Mouse (Mus musculus) thymus, adult 2 months (tissue): Measurements from ENCODE around the gene 9130023H24Rik. TPM values are rescaled to one million over a fixed set of nuclear protein-coding genes. Genes with fewer than 3 reads are reported as not detected.

Experiments used
- DNase-seq: peaks from one replicate; pipeline ENCODE4 v3.0.0; 2021
- H3K27ac ChIP-seq: fragments of 200-500 bp; 2 replicates; pipeline ENCODE4 v1.5.1; 2012; ENCODE audit warnings: low read length, control low read depth; ENCODE audit not compliant: control insufficient read depth, insufficient read depth
- H3K27me3 ChIP-seq: fragments of 200-500 bp; 2 replicates; pipeline ENCODE4 v1.6.1; 2012; ENCODE audit warnings: mild to moderate bottlenecking, low read length, moderate library complexity, mixed read lengths; ENCODE audit not compliant: control insufficient read depth, insufficient read depth
- H3K36me3 ChIP-seq: fragments of 200-500 bp; 2 replicates; pipeline ENCODE4 v1.6.1; 2012; ENCODE audit warnings: mild to moderate bottlenecking, low read length, moderate library complexity; ENCODE audit not compliant: control insufficient read depth, insufficient read depth
- H3K4me1 ChIP-seq: fragments of 200-500 bp; replicated peaks from 2 replicates; pipeline ENCODE4 v1.6.1; 2012; ENCODE audit warnings: low read length; ENCODE audit not compliant: control insufficient read depth, insufficient read depth
- H3K4me3 ChIP-seq: fragments of 200-500 bp; 2 replicates; pipeline ENCODE4 v1.5.1; 2012; ENCODE audit warnings: mild to moderate bottlenecking, low read length, control low read depth, moderate library complexity; ENCODE audit not compliant: control insufficient read depth, insufficient read depth
- CTCF ChIP-seq: fragments of 200-500 bp; IDR thresholded peaks from 2 replicates; pipeline ENCODE4 v1.5.1; 2012; ENCODE audit warnings: mild to moderate bottlenecking, control low read depth, low read length, moderate library complexity, borderline replicate concordance; ENCODE audit not compliant: control insufficient read depth, poor library complexity, insufficient read depth; ENCODE audit errors: extremely low read depth
- POLR2A ChIP-seq: fragments of 200-500 bp; IDR thresholded peaks from 2 replicates; pipeline ENCODE4 v1.6.1; 2012; ENCODE audit warnings: mild to moderate bottlenecking, low read length, control low read depth, moderate library complexity; ENCODE audit not compliant: control insufficient read depth, poor library complexity, insufficient read depth; ENCODE audit errors: extremely low read depth
- WGBS: fragments of 180-500 bp; shearing (Covaris S2); methylation state at CpG from one replicate; pipeline ENCODE4 v1.1.7; 2018; 5-methylcytosine and 5-hydroxymethylcytosine counted together
- polyA plus RNA-seq: library from polyadenylated mRNA; depleted of rRNA; stranded (reverse); fragments of >200 nt; gene quantifications from 2 replicates; pipeline ENCODE4 v1.2.3, GENCODE M21; 2012

Gene 9130023H24Rik
- polyA plus RNA-seq, 1 experiment, result 2.4 TPM

DNA sequence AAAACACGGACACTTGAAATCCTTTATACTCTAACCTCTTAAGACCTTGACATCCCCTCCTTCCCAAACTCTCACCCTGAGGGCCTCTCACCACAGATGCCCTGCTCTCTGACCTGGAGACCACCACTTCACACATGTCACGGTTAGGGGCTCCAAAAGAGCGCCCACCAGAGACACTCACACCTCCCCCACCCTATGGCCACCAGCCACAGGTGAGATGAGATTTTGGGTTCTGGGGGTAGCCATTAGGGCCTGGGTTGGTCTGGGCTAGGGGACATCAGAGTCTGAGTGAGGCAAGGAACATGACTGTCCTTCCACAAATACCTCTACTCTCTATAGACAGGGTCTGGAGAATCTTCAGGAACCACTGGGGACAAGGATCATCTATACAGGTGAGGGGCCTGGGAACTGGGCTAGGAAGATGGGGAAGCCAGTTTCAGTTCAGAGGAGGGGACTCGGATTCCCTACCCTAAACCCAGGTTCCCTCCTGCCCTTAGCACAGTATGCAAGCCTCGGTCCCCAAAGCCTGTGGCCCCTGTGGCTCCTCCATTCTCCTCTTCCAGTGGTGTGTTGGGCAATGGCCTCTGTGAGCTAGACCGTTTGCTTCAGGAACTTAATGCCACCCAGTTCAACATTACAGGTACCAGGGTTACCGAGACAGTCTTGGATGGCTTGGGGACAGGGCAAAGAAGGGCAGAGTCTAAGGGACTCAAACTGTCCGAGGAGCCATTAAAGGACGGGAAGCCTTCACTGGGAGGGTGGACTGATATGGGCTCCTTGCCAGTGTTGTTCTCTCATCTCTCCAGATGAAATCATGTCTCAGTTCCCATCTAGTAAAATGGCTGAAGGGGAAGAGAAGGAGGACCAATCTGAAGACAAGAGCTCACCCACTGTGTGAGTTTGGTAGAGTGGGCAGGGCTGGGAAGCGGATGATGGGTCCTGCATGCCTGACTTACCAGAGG, 10.5 kb upstream of the 9130023H24Rik start:
- Histone ChIP-seq H3K4me3 (no peak overlapping the region), H3K4me1 (peaks cover 12% of the 10 kb centered on the region), H3K27ac (no peak overlapping the region), H3K27me3 (no peaks in the 10 kb centered on the region), H3K36me3 (peaks cover 14% of the 10 kb centered on the region)
- WGBS, result 93% methylated on average over 10 of the region's 10 CpGs
- no peak for TF ChIP-seq CTCF
- no peak for TF ChIP-seq POLR2A
- no peak for DNase-seq

DNA sequence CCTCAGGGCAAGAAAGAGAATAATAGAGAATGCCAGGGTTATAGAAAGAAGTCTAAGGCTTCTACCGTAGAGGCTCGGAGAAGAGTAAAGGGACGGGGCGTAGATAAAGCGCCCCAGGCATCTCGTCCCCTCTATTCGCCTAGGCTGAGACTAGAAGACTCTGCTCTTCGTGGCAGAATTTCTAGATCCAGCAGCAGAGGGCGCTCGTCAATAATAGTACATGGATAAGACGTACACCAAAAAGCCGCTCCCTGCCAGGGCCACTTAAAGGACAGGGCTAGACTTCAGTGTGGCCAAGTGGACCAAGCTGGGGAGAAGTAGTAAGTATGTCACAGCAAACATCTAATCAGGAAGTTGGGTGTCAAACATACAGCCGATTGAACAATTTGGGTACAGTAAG, 9.6 kb upstream of the 9130023H24Rik start:
- no peak for TF ChIP-seq POLR2A
- DNase-seq, result peak; percentile 78
- Histone ChIP-seq H3K36me3 (peaks cover 21% of the 10 kb centered on the region), H3K4me3 (no peak overlapping the region), H3K27ac (no peak overlapping the region), H3K4me1 (peaks cover 7% of the 10 kb centered on the region), H3K27me3 (no peaks in the 10 kb centered on the region)
- WGBS, result 21% methylated on average over 13 of the region's 13 CpGs

DNA sequence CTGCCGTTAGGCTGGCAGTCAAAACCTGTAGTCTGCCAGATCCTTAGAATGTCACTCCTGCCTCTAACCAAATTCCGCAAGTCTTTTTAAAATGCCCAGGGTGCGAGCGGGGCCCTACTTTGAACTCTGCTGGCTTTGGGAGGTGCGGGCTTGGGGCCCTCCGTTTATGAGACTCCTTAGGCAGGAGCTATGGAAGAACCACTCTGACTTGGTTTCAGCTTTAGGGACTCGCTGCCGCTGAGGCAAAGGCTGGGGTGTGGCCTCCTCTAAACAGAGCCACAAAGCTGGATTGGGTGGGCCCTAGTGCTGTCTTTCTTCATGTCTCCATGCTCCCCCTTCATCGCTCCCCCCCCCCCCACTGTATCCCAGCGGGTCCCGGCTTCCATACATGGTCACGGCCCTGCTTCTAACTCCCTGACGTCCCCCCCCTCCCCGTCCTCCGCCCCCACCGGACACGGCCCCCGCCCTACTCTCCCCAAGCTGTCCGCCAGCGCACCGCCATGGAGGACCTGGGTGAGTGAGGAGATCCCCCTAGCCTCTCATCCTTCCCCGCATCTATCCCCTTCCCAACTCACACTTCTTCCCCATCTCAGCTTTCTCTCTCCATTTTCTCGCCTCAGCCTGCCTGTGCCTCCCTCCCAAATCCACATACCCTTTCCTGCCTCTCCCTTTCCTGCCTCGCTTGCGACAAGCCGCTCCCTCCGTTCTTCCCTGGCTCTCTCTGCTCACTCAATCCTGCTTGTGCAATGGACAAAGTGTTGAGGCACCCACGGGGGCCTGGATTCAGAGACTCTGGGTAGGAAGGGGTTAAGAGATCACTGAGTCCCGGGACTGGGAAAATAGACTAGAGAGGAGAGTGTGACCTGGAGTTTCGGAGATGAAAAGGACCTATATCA, 8.9 kb upstream of the 9130023H24Rik start, which contains the start of gene Tgfb1i1:
Gene Tgfb1i1 (plus strand): TSS at position 317 of the 896 bp plus-strand sequence.
- H3K4me1 ChIP-seq, result no peaks in the 10 kb centered on the region
- WGBS, result 42% methylated on average over 29 of the region's 30 CpGs
- no peak for TF ChIP-seq POLR2A
- no peak for TF ChIP-seq CTCF
- no peak for DNase-seq
- peaks cover 21% of the 10 kb centered on the region for H3K36me3 ChIP-seq
- no peak within 1 kb of the TSS for H3K27ac ChIP-seq
- no peak within 1 kb of the TSS for H3K4me3 ChIP-seq
- H3K27me3 ChIP-seq, result no peaks in the 10 kb centered on the region

DNA sequence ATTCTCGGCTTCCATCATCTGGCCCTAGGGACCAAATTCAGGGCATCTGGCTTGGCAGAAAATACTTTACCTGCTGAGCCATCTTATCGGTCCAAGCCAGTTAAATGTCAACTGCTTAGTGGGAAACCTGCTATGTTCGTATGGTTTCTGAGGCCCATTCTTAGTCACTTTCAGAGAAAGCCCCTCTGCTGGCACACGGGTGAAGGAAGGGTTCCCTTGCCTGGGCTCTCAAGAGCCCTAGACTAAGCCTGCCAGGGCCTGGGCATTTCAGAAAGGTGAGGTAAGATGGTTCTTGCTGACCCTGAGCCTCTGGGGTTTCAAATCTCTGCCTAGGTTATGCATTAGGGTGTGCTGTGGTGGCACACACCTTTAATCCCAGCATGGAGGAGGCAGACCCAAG, 7.7 kb upstream of the 9130023H24Rik start:
- H3K27ac ChIP-seq, result no peak overlapping the region
- H3K27me3 ChIP-seq, result no peaks in the 10 kb centered on the region
- no peaks in the 10 kb centered on the region for H3K4me1 ChIP-seq
- no peak for DNase-seq
- TF ChIP-seq CTCF (no peak), POLR2A (no peak)
- peaks cover 30% of the 10 kb centered on the region for H3K36me3 ChIP-seq
- 97% methylated on average over 4 of the region's 4 CpGs for WGBS
- H3K4me3 ChIP-seq, result no peak overlapping the region

DNA sequence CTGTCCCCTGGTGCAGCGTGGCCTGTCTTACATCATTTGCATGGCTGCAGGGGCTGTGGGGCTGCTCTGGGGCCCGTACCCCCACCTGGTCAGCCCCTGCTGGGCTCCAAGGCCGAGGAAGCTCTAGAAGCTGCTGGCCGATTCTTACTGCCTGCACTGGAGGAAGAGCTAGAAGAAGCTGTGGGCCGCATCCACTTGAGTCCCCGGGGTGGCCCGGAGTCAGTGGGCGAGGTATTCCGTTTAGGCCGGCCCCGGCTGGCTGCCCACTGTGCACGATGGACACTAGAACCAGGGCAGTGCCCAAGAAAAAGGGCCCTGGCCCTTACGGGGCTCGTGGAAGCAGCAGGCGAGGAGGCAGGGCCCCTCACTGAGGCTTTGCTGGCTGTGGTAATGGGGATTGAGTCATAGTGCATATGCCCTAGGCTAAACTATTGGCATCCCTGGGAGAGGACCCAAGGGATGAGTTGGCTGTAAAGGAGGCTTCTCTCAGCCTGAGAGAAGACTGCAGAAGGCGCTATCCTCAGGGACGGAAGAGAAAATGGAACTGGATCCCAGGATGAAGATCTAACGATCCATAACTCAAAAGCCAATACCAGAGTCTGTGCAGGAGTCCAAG, 6.7 kb upstream of the 9130023H24Rik start:
- H3K4me1 ChIP-seq, result no peaks in the 10 kb centered on the region
- 97% methylated on average over 18 of the region's 18 CpGs for WGBS
- no peak overlapping the region for H3K27ac ChIP-seq
- H3K36me3 ChIP-seq, result peaks cover 36% of the 10 kb centered on the region
- no peaks in the 10 kb centered on the region for H3K27me3 ChIP-seq
- no peak for DNase-seq
- no peak overlapping the region for H3K4me3 ChIP-seq
- no peak for TF ChIP-seq POLR2A

DNA sequence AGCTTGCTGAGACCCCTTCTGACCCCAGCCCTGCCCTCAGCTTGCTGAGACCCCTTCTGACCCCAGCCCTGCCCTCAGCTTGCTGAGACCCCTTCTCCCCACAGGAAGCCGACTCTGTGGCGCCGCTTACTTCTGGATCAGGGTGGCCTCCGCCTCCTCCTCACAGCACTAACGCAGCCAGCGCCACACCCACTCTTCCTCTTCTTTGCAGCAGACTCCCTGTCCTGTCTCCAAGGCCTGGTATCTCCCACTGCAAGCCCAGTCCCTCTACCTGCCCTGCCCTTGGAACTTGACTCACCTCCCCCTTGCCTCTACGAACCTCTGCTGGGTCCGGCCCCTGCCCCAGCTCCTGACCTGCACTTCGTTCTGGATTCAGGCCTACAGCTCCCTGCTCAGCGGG, 6.1 kb upstream of the 9130023H24Rik start:
- no peak for DNase-seq
- 95% methylated on average over 10 of the region's 10 CpGs for WGBS

More for the DNA sequence above, 6.1 kb upstream of the 9130023H24Rik start:
- H3K36me3 ChIP-seq, result peaks cover 36% of the 10 kb centered on the region
- no peak overlapping the region for H3K4me3 ChIP-seq
- TF ChIP-seq POLR2A, result no peak
- no peak for TF ChIP-seq CTCF
- no peak overlapping the region for H3K27ac ChIP-seq
- H3K27me3 ChIP-seq, result no peaks in the 10 kb centered on the region
- H3K4me1 ChIP-seq, result no peaks in the 10 kb centered on the region
